Mouse (Mus musculus) ES-Bruce4 (cell line): ENCODE results near the gene Mrps2. TPM values are rescaled to one million over a fixed set of nuclear protein-coding genes. Genes with fewer than 3 reads are reported as not detected.

ENCODE experiments used
- H3K27ac ChIP-seq: 2 replicates; pipeline ENCODE4 v1.5.1; 2012; ENCODE audit warnings: low read length, inconsistent platforms; ENCODE audit not compliant: insufficient read depth
- H3K27me3 ChIP-seq: 2 replicates; pipeline ENCODE4 v1.6.1; 2012; ENCODE audit warnings: mild to moderate bottlenecking, low read length, inconsistent platforms; ENCODE audit not compliant: control insufficient read depth, poor library complexity, insufficient read depth, severe bottlenecking
- H3K36me3 ChIP-seq: 2 replicates; pipeline ENCODE4 v1.6.1; 2012; ENCODE audit warnings: inconsistent platforms, mild to moderate bottlenecking, low read length, moderate library complexity; ENCODE audit not compliant: control insufficient read depth, poor library complexity, insufficient read depth, severe bottlenecking
- H3K4me1 ChIP-seq: one replicate; pipeline ENCODE4 v1.8.1; 2011; ENCODE audit warnings: low read length; ENCODE audit not compliant: control insufficient read depth, insufficient read depth
- H3K4me3 ChIP-seq: 2 replicates; pipeline ENCODE4 v1.5.1; 2011; ENCODE audit warnings: low read depth, mild to moderate bottlenecking, low read length
- H3K9ac ChIP-seq: 2 replicates; pipeline ENCODE4 v1.6.1; 2012; ENCODE audit warnings: low read depth, mild to moderate bottlenecking, inconsistent platforms; ENCODE audit not compliant: poor library complexity, severe bottlenecking
- H3K9me3 ChIP-seq: replicated peaks from 2 replicates; pipeline ENCODE4 v1.6.1; 2012; ENCODE audit warnings: mild to moderate bottlenecking, low read length, inconsistent platforms; ENCODE audit not compliant: control insufficient read depth, poor library complexity, insufficient read depth, severe bottlenecking
- CTCF ChIP-seq: IDR thresholded peaks from one replicate; pipeline ENCODE4 v1.8.1; 2011; ENCODE audit warnings: low read depth, low read length
- EP300 ChIP-seq: IDR thresholded peaks from 2 replicates; pipeline ENCODE4 v1.6.1; 2011; ENCODE audit warnings: low read depth, low read length; ENCODE audit not compliant: insufficient read depth
- POLR2A ChIP-seq: IDR thresholded peaks from one replicate; pipeline ENCODE4 v1.8.1; 2011; ENCODE audit warnings: low read length; ENCODE audit not compliant: insufficient read depth
- polyA plus RNA-seq: library from polyadenylated mRNA; stranded (reverse); fragments of >200 nt; gene quantifications from 2 replicates; pipeline ENCODE4 v1.2.4, GENCODE M21; 2011; ENCODE audit warnings: low read depth; ENCODE audit not compliant: missing spikeins, insufficient read depth, insufficient read length

The Mrps2 gene
- polyA plus RNA-seq, 1 experiment: 68.4 TPM

- H3K36me3 ChIP-seq: no peaks in the 10 kb centered on the region
- no peaks in the 10 kb centered on the region for H3K4me1 ChIP-seq
- TF ChIP-seq EP300 (no peak), CTCF (no peak), POLR2A (no peak)
- no peaks in the 10 kb centered on the region for H3K27me3 ChIP-seq
- H3K9ac ChIP-seq: no peak overlapping the region
- H3K27ac ChIP-seq: no peak overlapping the region
- H3K4me3 ChIP-seq: no peak overlapping the region
- H3K9me3 ChIP-seq: peaks cover 13% of the 10 kb centered on the region
These were observed 34.4 kb upstream of the Mrps2 start for GRCm38 (mm10) chr2:28433512-28433911.

- H3K27ac ChIP-seq: no peak overlapping the region
- TF ChIP-seq POLR2A (no peak), EP300 (no peak), CTCF (no peak)
- H3K27me3 ChIP-seq: no peaks in the 10 kb centered on the region
- no peak overlapping the region for H3K9ac ChIP-seq
- peaks cover 5% of the 10 kb centered on the region for H3K9me3 ChIP-seq
- H3K4me3 ChIP-seq: no peak overlapping the region
- no peaks in the 10 kb centered on the region for H3K36me3 ChIP-seq
- H3K4me1 ChIP-seq: no peaks in the 10 kb centered on the region
These were observed 32.5 kb upstream of the Mrps2 start for GRCm38 (mm10) chr2:28435401-28435800.

- Histone ChIP-seq H3K9me3 (no peaks in the 10 kb centered on the region; the same call in 1 of the 2 replicates), H3K4me1 (peaks cover 2% of the 10 kb centered on the region)
These were observed 27.0 kb upstream of the Mrps2 start for GRCm38 (mm10) chr2:28440842-28441241.

GRCm38 (mm10) chr2:28445082-28445481 lies 22.8 kb upstream of the Mrps2 start:
- TF ChIP-seq CTCF: no peak
- no peak for TF ChIP-seq POLR2A
- TF ChIP-seq EP300: no peak
- no peaks in the 10 kb centered on the region for H3K9me3 ChIP-seq
- no peak overlapping the region for H3K9ac ChIP-seq
- no peaks in the 10 kb centered on the region; the same call in 1 of the 2 replicates for H3K27me3 ChIP-seq
- no peaks in the 10 kb centered on the region for H3K36me3 ChIP-seq
- peaks cover 2% of the 10 kb centered on the region for H3K4me1 ChIP-seq
- H3K4me3 ChIP-seq: no peak overlapping the region
- H3K27ac ChIP-seq: no peak overlapping the region

More at GRCm38 (mm10) chr2:28440842-28441241, 27.0 kb upstream of the Mrps2 start:
- Histone ChIP-seq H3K36me3 (no peaks in the 10 kb centered on the region), H3K9ac (no peak overlapping the region), H3K27ac (no peak overlapping the region), H3K27me3 (no peaks in the 10 kb centered on the region), H3K4me3 (no peak overlapping the region)
- no peak for TF ChIP-seq CTCF
- TF ChIP-seq POLR2A: no peak
- no peak for TF ChIP-seq EP300

- Histone ChIP-seq H3K36me3 (no peaks in the 10 kb centered on the region), H3K9ac (peak overlapping the region; percentile 80), H3K4me1 (peaks cover under 1% of the 10 kb centered on the region), H3K4me3 (peak overlapping the region; percentile 63), H3K27ac (no peak overlapping the region), H3K9me3 (no peaks in the 10 kb centered on the region), H3K27me3 (no peaks in the 10 kb centered on the region; the same call in 1 of the 2 replicates)
- TF ChIP-seq POLR2A: no peak
- no peak for TF ChIP-seq EP300
- TF ChIP-seq CTCF: no peak
These were observed 21.7 kb upstream of the Mrps2 start for GRCm38 (mm10) chr2:28446181-28446514.

GRCm38 (mm10) chr2:28446515-28447314 lies 21.2 kb upstream of the Mrps2 start, which contains the start of gene Ppp1r26:
TSS of gene Ppp1r26 (plus strand) at chr2:28446800.
- peak within 1 kb of the TSS; percentile 63 for H3K4me3 ChIP-seq
- no peak within 1 kb of the TSS for H3K27ac ChIP-seq
- H3K9ac ChIP-seq: peak within 1 kb of the TSS; percentile 80
- TF ChIP-seq EP300 (no peak), CTCF (no peak), POLR2A (no peak)
- no peaks in the 10 kb centered on the region for H3K4me1 ChIP-seq
- H3K27me3 ChIP-seq: no peaks in the 10 kb centered on the region; the same call in 1 of the 2 replicates
- H3K9me3 ChIP-seq: no peaks in the 10 kb centered on the region
- H3K36me3 ChIP-seq: no peaks in the 10 kb centered on the region
